ENCODE assay signal across 20 mouse cellular contexts in the genomic region with DNA sequence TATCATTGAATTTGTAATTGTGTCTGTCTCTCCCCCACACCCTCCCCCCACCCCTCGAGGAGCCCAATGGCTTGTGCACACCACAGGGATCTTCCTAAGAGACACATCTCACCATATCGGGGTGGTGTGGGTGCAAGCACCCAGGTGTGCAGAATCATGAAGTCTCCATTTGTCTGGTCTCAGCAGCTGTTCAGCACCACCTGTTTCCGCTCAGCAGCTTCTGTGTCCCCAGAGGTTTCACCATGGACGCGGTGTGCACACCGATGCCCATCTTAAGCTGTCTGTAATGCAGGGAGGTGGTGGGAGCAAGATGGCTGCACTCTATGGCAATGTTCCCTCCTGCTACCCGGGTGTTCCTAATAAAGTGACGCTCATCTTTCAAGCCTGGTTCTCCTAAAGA. TPM values are rescaled to one million over a fixed set of nuclear protein-coding genes. Genes with fewer than 3 reads are reported as not detected.
DNase-seq lines count a peak whose midpoint lies in the region; ATAC-seq and TF ChIP-seq lines count a peak whose summit lies in the region.
"Had no signal": no experiment of that assay in that cellular context is flagged by ENCODE, and none has a peak within 500 bp of the region (broad histone marks: within the 10 kb centered on the region; RNA-seq: fewer than 3 reads in every experiment).

No protein-coding gene starts in this region.

- no peak overlapping the region for H3K4me3 ChIP-seq in kidney, embryonic 15.5 days (replicated peaks)
- no peak overlapping the region for H3K4me3 ChIP-seq in gastrocnemius, adult 2 months
- H3K4me3 ChIP-seq: heart, adult 2 months; hindbrain, embryonic 13.5 days had no signal

- 0 out of 2 replicates have a peak, but pooled peaks have one; percentile 9 for ATAC-seq in kidney, embryonic 15.5 days (replicated peaks; ENCODE audit: low FRiP score)
- ATAC-seq: forebrain, embryonic 14.5 days; forebrain, postnatal 0 days; hindbrain, embryonic 16.5 days; inflammation-experienced regulatory T-cells, adult 6 months; intestine, embryonic 16.5 days had no signal

- no peak overlapping the region for H3K4me2 ChIP-seq in kidney, embryonic 15.5 days
- H3K4me2 ChIP-seq: heart, embryonic 11.5 days; hindbrain, embryonic 13.5 days had no signal

- no peak for TF ChIP-seq CTCF in gastrocnemius, adult 2 months (IDR thresholded peaks at IDR 0.05)

- no peak overlapping the region for H3K9ac ChIP-seq in kidney, embryonic 15.5 days
- H3K9ac ChIP-seq: forebrain, postnatal 0 days; hindbrain, embryonic 13.5 days had no signal

- 93% methylated on average over 8 of the region's 8 CpGs for WGBS in kidney, embryonic 15.5 days

- H3K9me3 ChIP-seq in kidney, embryonic 15.5 days (replicated peaks), result no peaks in the 10 kb centered on the region
- H3K9me3 ChIP-seq: hindbrain, embryonic 13.5 days had no signal

- no peak for DNase-seq in kidney, adult 11 months
- DNase-seq in A20 (ENCODE audit: low read depth, low spot score), result peak; percentile 61
- peak; percentile 48 to 55 for DNase-seq in B cell, adult 2 months
- DNase-seq in splenic B cell, adult 2 months (ENCODE audit: low read depth, low spot score), result peak; percentile 66
- no peak for DNase-seq in gastrocnemius, adult 2 months
- DNase-seq: adrenal gland, adult 8-10 months; adrenal gland, postnatal 25 days; cerebellum, adult 11-12 months; cerebellum, adult 8-10 months; cerebellum, postnatal 10 days; forebrain, postnatal 0 days; gastrocnemius, postnatal 25 days; heart, adult 2 months had no signal

- H3K27ac ChIP-seq in kidney, embryonic 15.5 days, result no peak overlapping the region
- no peak overlapping the region for H3K27ac ChIP-seq in gastrocnemius, adult 2 months
- H3K27ac ChIP-seq: heart, adult 2 months; hindbrain, embryonic 13.5 days had no signal

- no peaks in the 10 kb centered on the region for H3K27me3 ChIP-seq in kidney, embryonic 15.5 days
- no peaks in the 10 kb centered on the region for H3K27me3 ChIP-seq in splenic B cell, adult 2 months (ENCODE audit: control insufficient read depth, insufficient read depth, low read length, poor library complexity, severe bottlenecking)
- H3K27me3 ChIP-seq: hindbrain, embryonic 13.5 days had no signal

- intact Hi-C loops in gastrocnemius, adult 2 months (cut with DNase I), result no loop called here

- H3K4me1 ChIP-seq in kidney, embryonic 15.5 days, result 0 out of 2 replicates have a peak, but pooled peaks cover 3% of the 10 kb centered on the region

- no peaks in the 10 kb centered on the region for H3K36me3 ChIP-seq in kidney, embryonic 15.5 days
- H3K36me3 ChIP-seq in splenic B cell, adult 2 months (ENCODE audit: control insufficient read depth, insufficient read depth, low read length, poor library complexity, severe bottlenecking), result no peaks in the 10 kb centered on the region

RNA-seq across cellular contexts. Expression of a gene that starts 14.6 kb away (rescaled TPM):
- 6.1 and 7.3 TPM in 2 replicates for polyA plus RNA-seq in kidney, embryonic 15.5 days (2015; fragmentation: Nextera tagmentation; extraction: Ambion mirVana)
- total RNA-seq in gastrocnemius, adult 2 months (2021), result 1 to 10 TPM; 1.4 to 2.1 TPM

Comparison
In these comparisons a context has a peak if more than half of its experiments do, and no peak if none do; other contexts are left out.
1. DNase-seq: peak in A20 (single experiment), B cell, adult 2 months (2 of 2) and splenic B cell, adult 2 months (single experiment); none in kidney, adult 11 months (single experiment) and gastrocnemius, adult 2 months (single experiment).